Mouse (Mus musculus): ENCODE measurements at regions not wholly inside any gene's neighbourhood (a gene's known extent, or its start where the extent isn't known, plus 50 kb on each side); places are given as distances from the start of the nearest gene placed in this dataset.

- no peak for TF ChIP-seq CTCF (IDR thresholded peaks at IDR 0.05; ENCODE audit: low read depth)
- TF ChIP-seq EP300 (optimal IDR thresholded peaks at IDR 0.05), result no peak
Measured at GRCm38 (mm10) chr2:12522411-12522810, 103.1 kb upstream of the Mindy3 start.

Measured in stomach, postnatal 0 days (tissue).